Mouse (Mus musculus) stomach, embryonic 14.5 days (tissue): ENCODE results near the gene Unc93b1. TPM values are rescaled to one million over a fixed set of nuclear protein-coding genes. Genes with fewer than 3 reads are reported as not detected.

Experiments used
- ATAC-seq: fragments of 200-750 bp; cut with Nextera tagmentation; 2 replicates; pipeline ENCODE4 v1.8.0; 2017; ENCODE audit warnings: low read depth, moderate TSS enrichment; ENCODE audit not compliant: insufficient number of reproducible peaks, insufficient read depth, low FRiP score
- H3K27ac ChIP-seq: fragments of 300-500 bp; sonication (generic); 2 replicates; pipeline ENCODE4 v1.5.1; 2014; ENCODE audit warnings: mild to moderate bottlenecking, low read length, moderate library complexity, mixed read lengths
- H3K27me3 ChIP-seq: fragments of 300-500 bp; sonication (generic); 2 replicates; pipeline ENCODE4 v1.6.1; 2014; ENCODE audit warnings: low read length, control low read depth, mixed read lengths; ENCODE audit not compliant: control insufficient read depth, insufficient read depth
- H3K36me3 ChIP-seq: fragments of 300-500 bp; sonication (generic); 2 replicates; pipeline ENCODE4 v1.6.1; 2014; ENCODE audit warnings: mild to moderate bottlenecking, control low read depth, low read length, moderate library complexity, mixed read lengths; ENCODE audit not compliant: control insufficient read depth, insufficient read depth
- H3K4me1 ChIP-seq: fragments of 300-500 bp; sonication (generic); 2 replicates; pipeline ENCODE4 v1.6.1; 2014; ENCODE audit warnings: low read length, control low read depth, mixed read lengths; ENCODE audit not compliant: control insufficient read depth, insufficient read depth
- H3K4me2 ChIP-seq: fragments of 300-500 bp; sonication (generic); replicated peaks from 2 replicates; pipeline ENCODE4 v1.6.1; 2014; ENCODE audit warnings: low read depth, low read length, control low read depth
- H3K4me3 ChIP-seq: fragments of 300-500 bp; sonication (generic); 2 replicates; pipeline ENCODE4 v1.5.1; 2014; ENCODE audit warnings: low read depth, low read length, control low read depth
- H3K9ac ChIP-seq: fragments of 300-500 bp; sonication (generic); replicated peaks from 2 replicates; pipeline ENCODE4 v1.6.1; 2014; ENCODE audit warnings: low read depth, mild to moderate bottlenecking, control low read depth, low read length, moderate library complexity, mixed read lengths
- H3K9me3 ChIP-seq: fragments of 300-500 bp; sonication (generic); 2 replicates; pipeline ENCODE4 v1.6.1; 2016; ENCODE audit warnings: low read depth, low read length, control low read depth; ENCODE audit not compliant: control insufficient read depth
- whole genome bisulfite sequencing: fragments of 180-500 bp; shearing (Covaris S2); extraction: QIAGEN DNeasy Blood & Tissue Kit; methylation state at CpG from one replicate; pipeline ENCODE4 v1.1.7; 2014; 5-methylcytosine and 5-hydroxymethylcytosine counted together
- polyA plus RNA-seq: library from polyadenylated mRNA; unstranded; fragments of >200 nt; fragmentation: Nextera tagmentation; extraction: Ambion mirVana; gene quantifications from 2 replicates; pipeline ENCODE4 v1.2.1, GENCODE M21; 2014

The Unc93b1 gene
- polyA plus RNA-seq, 1 experiment from 2014 or later = 15.4 TPM

DNA sequence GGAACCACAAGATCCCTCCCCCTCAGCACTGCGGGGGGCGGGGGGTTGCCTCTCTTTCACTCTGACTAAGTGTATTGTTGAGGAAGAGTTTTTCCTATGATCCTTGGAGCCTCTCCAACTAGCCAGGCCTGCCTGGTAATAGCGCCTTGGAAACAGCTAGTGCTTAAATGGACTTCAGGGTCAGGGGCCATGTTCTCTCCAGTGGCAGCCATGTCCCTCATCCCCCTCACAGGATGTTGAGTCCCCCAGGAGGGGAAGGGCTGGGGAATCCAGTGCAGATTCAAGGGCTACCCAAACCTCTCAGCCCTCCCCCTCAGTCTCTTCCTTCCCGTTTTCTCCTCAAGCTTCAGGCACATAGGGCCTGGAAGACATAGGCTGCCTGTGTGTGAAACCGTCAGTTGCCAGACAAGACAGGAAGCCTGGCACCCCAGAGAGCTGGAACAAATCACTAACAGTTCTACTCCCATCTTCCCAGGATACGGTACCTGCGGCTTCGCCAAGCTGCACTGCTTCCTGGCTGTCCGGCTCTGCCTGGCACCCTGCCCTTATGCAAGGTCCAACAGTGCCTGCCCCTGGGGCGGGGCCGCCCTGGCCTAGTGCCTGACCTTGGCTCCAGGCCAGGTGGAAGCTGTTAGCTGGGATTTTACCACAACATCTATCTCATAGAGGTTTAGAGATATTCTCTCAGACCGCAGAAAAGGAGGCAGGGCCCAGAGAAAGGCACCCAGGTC, 5.6 kb upstream of the Unc93b1 start, which contains the start of gene Aldh3b1:
Gene Aldh3b1, minus strand, starts transcription at position 598 of the 731 bp plus-strand sequence.
- H3K9ac ChIP-seq = no peak within 1 kb of the TSS
- H3K27me3 ChIP-seq = no peaks in the 10 kb centered on the region
- 46% methylated on average over 12 of the region's 12 CpGs for WGBS
- peak within 1 kb of the TSS; percentile 59; the same call in 1 of the 2 replicates for H3K27ac ChIP-seq
- ATAC-seq = peak; percentile 59; the same call in 1 of the 2 replicates
- H3K36me3 ChIP-seq = no peaks in the 10 kb centered on the region
- no peaks in the 10 kb centered on the region for H3K9me3 ChIP-seq
- H3K4me1 ChIP-seq = peaks cover 18% of the 10 kb centered on the region
- H3K4me3 ChIP-seq = no peak within 1 kb of the TSS
- no peak within 1 kb of the TSS for H3K4me2 ChIP-seq

- no peak overlapping the region for H3K9ac ChIP-seq
- no peak for ATAC-seq
- H3K27me3 ChIP-seq = no peaks in the 10 kb centered on the region
- H3K4me3 ChIP-seq = no peak overlapping the region
- peak overlapping the region; percentile 59; the same call in 1 of the 2 replicates for H3K27ac ChIP-seq
- 62% methylated on average over 21 of the region's 21 CpGs for WGBS
- H3K9me3 ChIP-seq = no peaks in the 10 kb centered on the region
- peaks cover 20% of the 10 kb centered on the region for H3K4me1 ChIP-seq
- no peak overlapping the region for H3K4me2 ChIP-seq
- H3K36me3 ChIP-seq = no peaks in the 10 kb centered on the region
Measured at GRCm38 (mm10) chr19:3930262-3931057, 4.5 kb upstream of the Unc93b1 start.

DNA sequence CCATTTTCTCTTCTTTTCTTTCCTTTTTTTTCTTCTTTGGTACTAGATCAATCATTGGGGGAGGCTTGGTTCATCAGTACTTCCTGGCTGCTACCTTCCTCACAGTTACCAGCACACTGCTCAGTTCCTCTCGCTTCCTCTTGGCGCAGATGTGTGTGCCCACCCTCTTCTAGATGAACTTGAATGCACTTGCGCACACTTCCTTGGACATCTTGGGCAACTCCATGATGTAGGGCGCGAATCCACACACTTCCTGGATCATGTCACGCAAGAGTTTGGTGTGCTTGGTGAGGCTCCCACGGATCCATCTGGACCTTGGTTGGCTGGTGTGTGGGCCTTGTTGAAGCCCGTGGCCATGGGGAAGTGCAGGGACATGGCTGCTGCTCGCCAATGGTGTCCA, 3.3 kb upstream of the Unc93b1 start:
- no peaks in the 10 kb centered on the region for H3K36me3 ChIP-seq
- peaks cover 27% of the 10 kb centered on the region for H3K4me1 ChIP-seq
- no peak overlapping the region for H3K4me2 ChIP-seq
- no peak overlapping the region for H3K4me3 ChIP-seq
- WGBS = 90% methylated on average over 9 of the region's 9 CpGs
- no peaks in the 10 kb centered on the region for H3K9me3 ChIP-seq
- no peak overlapping the region for H3K9ac ChIP-seq
- no peak for ATAC-seq
- no peak overlapping the region for H3K27ac ChIP-seq
- no peaks in the 10 kb centered on the region for H3K27me3 ChIP-seq

DNA sequence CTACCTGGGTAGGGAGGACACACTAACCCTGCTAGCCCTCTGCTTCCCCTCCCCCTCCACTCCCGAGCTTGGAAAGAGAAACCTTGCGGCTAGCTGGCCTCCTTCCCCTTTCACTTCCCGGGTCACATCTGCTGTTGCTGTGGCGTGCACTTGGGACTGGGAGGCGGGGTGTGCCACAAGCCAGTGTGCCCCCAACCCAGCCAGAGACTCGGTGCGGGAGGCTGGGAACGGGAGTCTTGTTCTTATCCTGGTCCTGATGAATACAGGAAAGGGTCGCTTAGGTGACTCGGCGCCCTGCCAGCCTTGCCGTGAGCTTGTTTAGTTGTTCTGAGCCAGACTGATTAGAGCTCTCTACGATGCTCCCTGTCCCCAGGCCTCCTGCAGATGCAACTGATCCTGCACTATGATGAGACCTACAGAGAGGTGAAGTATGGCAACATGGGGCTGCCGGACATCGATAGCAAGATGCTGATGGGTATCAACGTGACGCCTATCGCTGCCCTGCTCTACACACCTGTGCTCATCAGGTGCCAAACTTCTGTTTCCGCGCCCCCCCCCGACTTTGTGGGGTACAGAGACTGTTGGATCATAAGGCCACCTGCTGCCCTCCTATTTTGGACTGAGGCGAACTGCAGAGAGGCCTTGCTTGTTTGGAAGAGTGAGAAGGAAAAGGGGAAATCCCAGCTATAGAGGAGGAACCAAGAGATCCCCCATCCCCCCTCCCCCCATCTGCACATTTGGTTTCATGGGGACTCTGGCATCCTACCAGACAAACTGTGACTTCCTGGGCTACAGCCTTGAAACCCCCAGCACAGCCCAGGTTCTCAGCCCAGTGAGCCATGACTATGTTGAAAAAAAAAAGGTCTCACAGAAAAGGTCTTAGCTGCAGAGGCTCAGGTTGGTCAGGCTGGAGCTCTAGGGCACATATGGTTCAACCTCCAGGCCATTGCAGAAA, 1.2 kb downstream of the Unc93b1 start:
- H3K27me3 ChIP-seq = no peaks in the 10 kb centered on the region
- H3K9me3 ChIP-seq = no peaks in the 10 kb centered on the region
- H3K9ac ChIP-seq = peak overlapping the region; percentile 36; the same call in 1 of the 2 replicates
- peak overlapping the region; percentile 48 for H3K4me3 ChIP-seq
- WGBS = 7% methylated on average over 22 of the region's 22 CpGs
- H3K4me1 ChIP-seq = peaks cover 9% of the 10 kb centered on the region; the same call in 1 of the 2 replicates
- 0 out of 2 replicates have a peak, but pooled peaks have one; percentile 16 for ATAC-seq
- peak overlapping the region; percentile 78 for H3K4me2 ChIP-seq
- H3K27ac ChIP-seq = 0 out of 2 replicates have a peak overlapping the region, but pooled peaks have one; percentile 3
- H3K36me3 ChIP-seq = no peaks in the 10 kb centered on the region

DNA sequence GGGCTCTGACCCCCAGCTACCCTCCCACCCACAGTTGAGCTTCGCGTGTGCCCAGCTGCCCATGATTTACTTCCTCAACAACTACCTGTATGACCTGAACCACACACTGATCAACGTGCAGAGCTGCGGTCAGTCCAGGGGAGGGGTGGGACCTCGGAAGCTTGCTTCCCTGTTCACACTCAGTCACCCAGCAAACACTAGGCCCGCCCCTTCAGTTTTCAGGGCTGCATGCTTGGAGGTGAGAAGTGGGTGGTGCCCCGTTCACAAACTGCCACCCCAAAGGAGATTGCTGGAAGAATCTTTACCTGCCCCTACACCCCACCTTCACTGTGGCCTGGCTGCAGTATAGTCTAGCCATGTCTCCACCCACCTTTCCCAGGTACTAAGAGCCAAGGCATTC, 7.3 kb downstream of the Unc93b1 start:
- no peaks in the 10 kb centered on the region; the same call in 1 of the 2 replicates for H3K4me1 ChIP-seq
- H3K9ac ChIP-seq = no peak overlapping the region
- ATAC-seq = 0 out of 2 replicates have a peak, but pooled peaks have one; percentile 11
- H3K27ac ChIP-seq = no peak overlapping the region
- H3K9me3 ChIP-seq = no peaks in the 10 kb centered on the region
- H3K4me3 ChIP-seq = no peak overlapping the region
- H3K4me2 ChIP-seq = no peak overlapping the region
- WGBS = 75% methylated on average over 7 of the region's 7 CpGs
- no peaks in the 10 kb centered on the region for H3K36me3 ChIP-seq
- no peaks in the 10 kb centered on the region for H3K27me3 ChIP-seq

DNA sequence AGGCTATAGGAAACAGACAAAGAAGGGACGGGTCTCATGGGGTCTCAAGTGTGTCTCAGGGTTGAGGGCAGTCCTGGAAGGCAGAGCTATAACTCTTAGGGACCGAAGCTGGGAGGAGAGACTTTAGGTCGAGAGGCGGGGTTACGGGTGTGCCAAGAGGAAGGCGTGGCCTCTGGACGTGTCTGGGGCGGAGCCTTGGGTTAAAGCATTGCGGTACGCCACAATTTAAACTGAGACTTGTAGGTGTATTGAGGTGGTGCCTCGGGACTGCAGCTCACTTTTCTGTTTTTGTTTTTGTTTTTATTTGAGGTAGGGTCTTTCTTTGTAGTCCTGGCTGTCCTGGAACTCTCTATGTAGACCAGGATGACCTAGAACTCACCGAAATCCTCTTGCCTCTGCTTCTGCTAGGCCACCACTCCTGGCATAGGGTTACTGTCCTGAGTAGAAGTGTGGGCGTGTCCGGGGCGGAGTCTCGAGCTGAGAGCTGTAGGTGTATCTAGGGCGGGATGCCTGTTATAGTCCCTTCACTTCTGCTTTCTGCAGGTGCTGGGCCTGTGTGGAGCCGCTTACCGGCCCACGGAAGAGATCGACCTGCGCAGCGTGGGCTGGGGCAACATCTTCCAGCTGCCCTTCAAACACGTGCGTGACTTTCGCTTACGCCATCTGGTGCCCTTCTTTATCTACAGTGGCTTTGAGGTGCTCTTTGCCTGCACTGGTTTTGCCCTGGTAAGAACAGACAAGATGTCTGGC, 8.2 kb downstream of the Unc93b1 start:
- H3K4me3 ChIP-seq = no peak overlapping the region
- H3K27me3 ChIP-seq = no peaks in the 10 kb centered on the region
- peak; percentile 66; the same call in 1 of the 2 replicates for ATAC-seq
- no peak overlapping the region for H3K9ac ChIP-seq
- 21% methylated on average over 27 of the region's 27 CpGs for WGBS
- H3K4me1 ChIP-seq = no peaks in the 10 kb centered on the region; the same call in 1 of the 2 replicates
- no peaks in the 10 kb centered on the region for H3K9me3 ChIP-seq
- no peaks in the 10 kb centered on the region for H3K36me3 ChIP-seq
- peak overlapping the region; percentile 25 for H3K4me2 ChIP-seq
- no peak overlapping the region for H3K27ac ChIP-seq

DNA sequence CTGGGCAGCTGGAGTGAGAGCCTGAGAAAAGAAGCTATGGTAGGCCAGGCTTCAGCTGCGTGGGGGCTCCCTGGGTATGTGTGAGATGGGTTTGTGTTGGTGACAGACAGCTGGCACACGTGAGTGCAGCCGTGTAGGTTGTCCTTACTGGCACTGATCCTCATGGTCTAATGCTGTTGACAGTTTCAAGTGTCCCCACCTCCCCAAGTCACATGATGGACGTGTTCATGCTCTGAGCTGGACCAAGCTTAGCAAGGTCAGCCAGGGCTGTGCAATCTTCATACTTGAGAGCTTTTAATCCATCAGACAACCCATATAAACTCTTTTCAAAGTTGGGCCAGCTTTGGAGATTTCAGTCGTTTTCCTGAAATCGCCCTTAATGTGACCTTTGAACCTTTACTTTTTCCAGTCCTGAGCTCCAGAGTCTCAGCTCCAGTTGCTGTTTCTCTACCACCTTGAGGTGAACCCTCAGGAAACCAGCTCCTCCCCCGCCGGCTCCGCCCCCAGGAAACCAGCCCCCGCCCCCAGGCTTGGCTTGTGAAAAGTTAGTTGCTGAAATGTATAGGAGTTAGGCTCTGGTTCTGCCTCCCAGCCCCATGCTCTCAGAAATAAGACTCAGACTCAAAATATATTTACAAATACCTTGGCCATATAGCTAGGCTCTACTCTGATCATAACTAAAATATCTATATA, 11.0 kb downstream of the Unc93b1 start:
- WGBS = 31% methylated on average over 10 of the region's 10 CpGs
- H3K4me2 ChIP-seq = no peak overlapping the region
- no peak overlapping the region for H3K27ac ChIP-seq
- no peak overlapping the region for H3K9ac ChIP-seq
- H3K4me1 ChIP-seq = no peaks in the 10 kb centered on the region; the same call in 1 of the 2 replicates
- no peaks in the 10 kb centered on the region for H3K36me3 ChIP-seq
- H3K4me3 ChIP-seq = no peak overlapping the region
- H3K27me3 ChIP-seq = no peaks in the 10 kb centered on the region
- no peaks in the 10 kb centered on the region for H3K9me3 ChIP-seq
- no peak for ATAC-seq
